Mouse (Mus musculus) CH12.LX (cell line): Measurements from ENCODE around the gene Dennd5a. TPM values are rescaled to one million over a fixed set of nuclear protein-coding genes. Genes with fewer than 3 reads are reported as not detected.

Source experiments
- DNase-seq: peaks from one replicate; pipeline ENCODE4 v3.0.0-alpha.2; 2013; ENCODE audit errors: extremely low read depth
- H3K27ac ChIP-seq: 2 replicates; pipeline ENCODE4 v1.5.1; 2012; ENCODE audit warnings: low read depth, mild to moderate bottlenecking, control low read depth, moderate library complexity; ENCODE audit not compliant: insufficient read depth
- H3K27me3 ChIP-seq: replicated peaks from 2 replicates; pipeline ENCODE3; 2012; ENCODE audit warnings: inconsistent platforms
- H3K36me3 ChIP-seq, 2 experiments: replicated peaks in 1 of 2; 2 replicates each; pipeline versions ENCODE3 to v1.6.1; 2012; ENCODE audit warnings: inconsistent platforms in 1 of 2, low read length in 1 of 2, mild to moderate bottlenecking in 1 of 2, mixed read lengths in 1 of 2, moderate library complexity in 1 of 2; ENCODE audit not compliant: control insufficient read depth in 1 of 2, insufficient read depth in 1 of 2
- H3K4me1 ChIP-seq, 2 experiments: 2 replicates each; pipeline ENCODE4 v1.6.1; 2012; ENCODE audit warnings: inconsistent platforms in 1 of 2, moderate library complexity in 1 of 2; ENCODE audit not compliant: insufficient read depth in 2 of 2, control insufficient read depth in 1 of 2
- H3K4me2 ChIP-seq: 2 replicates; pipeline ENCODE4 v1.6.1; 2012; ENCODE audit warnings: low read depth, mild to moderate bottlenecking, control low read depth; ENCODE audit not compliant: poor library complexity, insufficient read depth, severe bottlenecking
- H3K4me3 ChIP-seq, 3 experiments: fragments of 150-350 bp in 1 of 3; sonication (generic) in 1 of 3; replicated peaks in 1 of 3; 2 replicates each; pipeline versions ENCODE3 to v1.5.1; 2011 to 2012; ENCODE audit warnings: low read depth in 2 of 3, low read length in 2 of 3, mild to moderate bottlenecking in 2 of 3, moderate library complexity in 2 of 3, control low read depth in 1 of 3, improper control_type of control experiment in 1 of 3, inconsistent platforms in 1 of 3, mixed read lengths in 1 of 3; ENCODE audit not compliant: poor library complexity in 1 of 3
- H3K79me2 ChIP-seq: replicated peaks from 2 replicates; pipeline ENCODE4 v1.6.1; 2012; ENCODE audit warnings: mild to moderate bottlenecking, moderate library complexity; ENCODE audit not compliant: control insufficient read depth, poor library complexity, insufficient read depth, severe bottlenecking; ENCODE audit errors: extremely low read depth
- H3K9ac ChIP-seq: 2 replicates; pipeline ENCODE4 v1.6.1; 2012; ENCODE audit warnings: low read depth, mild to moderate bottlenecking, control low read depth, moderate library complexity; ENCODE audit not compliant: insufficient read depth
- H3K9me3 ChIP-seq: replicated peaks from 2 replicates; pipeline ENCODE3; 2012; ENCODE audit warnings: low read length, inconsistent platforms, mixed read lengths
- CTCF ChIP-seq, 2 experiments: IDR thresholded peaks in 1 of 2; conservative IDR thresholded peaks in 1 of 2; 2 replicates each; pipeline ENCODE4 v1.5.1; 2011 to 2012; ENCODE audit warnings: low read depth in 2 of 2, low read length in 2 of 2, improper control_type of control experiment in 1 of 2, inconsistent platforms in 1 of 2, mild to moderate bottlenecking in 1 of 2, moderate library complexity in 1 of 2
- E2F4 ChIP-seq: IDR thresholded peaks from 2 replicates; pipeline ENCODE4 v1.6.1; 2011; ENCODE audit warnings: low read depth, low read length, improper control_type of control experiment; ENCODE audit not compliant: insufficient replicate concordance
- EP300 ChIP-seq: IDR thresholded peaks from 2 replicates; pipeline ENCODE4 v1.6.1; 2011; ENCODE audit warnings: low read length, improper control_type of control experiment
- JUN ChIP-seq: IDR thresholded peaks from 2 replicates; pipeline ENCODE4 v1.6.1; 2011; ENCODE audit warnings: low read depth, mild to moderate bottlenecking, low read length, improper control_type of control experiment, moderate library complexity; ENCODE audit not compliant: insufficient read depth
- JUND ChIP-seq: conservative IDR thresholded peaks from 2 replicates; pipeline ENCODE4 v1.6.1; 2011; ENCODE audit warnings: low read depth, low read length, improper control_type of control experiment
- MAFK ChIP-seq: IDR thresholded peaks from 2 replicates; pipeline ENCODE4 v1.6.1; 2011; ENCODE audit warnings: low read length, improper control_type of control experiment; ENCODE audit not compliant: insufficient replicate concordance
- NELFE ChIP-seq: IDR thresholded peaks from 2 replicates; pipeline ENCODE4 v1.6.1; 2011; ENCODE audit warnings: low read depth, low read length, improper control_type of control experiment
- RCOR1 ChIP-seq: conservative IDR thresholded peaks from 2 replicates; pipeline ENCODE4 v1.6.1; 2012; ENCODE audit warnings: low read depth, mild to moderate bottlenecking, inconsistent platforms, low read length, improper control_type of control experiment
- USF1 ChIP-seq: IDR thresholded peaks from 2 replicates; pipeline ENCODE4 v1.6.1; 2014; ENCODE audit warnings: low read depth, mild to moderate bottlenecking, inconsistent platforms, low read length, improper control_type of control experiment
- USF2 ChIP-seq: conservative IDR thresholded peaks from 2 replicates; pipeline ENCODE4 v1.6.1; 2011; ENCODE audit warnings: low read depth, low read length, improper control_type of control experiment
- ZNF384 ChIP-seq: IDR thresholded peaks from 2 replicates; pipeline ENCODE4 v1.6.1; 2012; ENCODE audit warnings: low read depth, low read length, improper control_type of control experiment, inconsistent platforms
- dilution Hi-C: fragments of 300-500 bp; cut with MboI; formaldehyde crosslinking; loops from 2 replicates; pipeline ENCODE4 v1.14.3; 2020; ENCODE audit warnings: low sequenced_read_pairs; ENCODE audit not compliant: extremely low pct_unique_long_range_greater_than_20kb, extremely low pct_ligation_motif_present
- in situ Hi-C: fragments of 300-500 bp; cut with MboI; formaldehyde crosslinking; loops from 3 replicates; pipeline ENCODE4 v1.14.3; 2019; ENCODE audit warnings: low sequenced_read_pairs, low pct_ligation_motif_present, low pct_unique_long_range_greater_than_20kb, mixed read lengths
- polyA plus RNA-seq: library from polyadenylated mRNA; unstranded; fragments of >175 nt; gene quantifications from 2 replicates; pipeline ENCODE4 v1.2.1, GENCODE M21; 2012; ENCODE audit warnings: low read depth; ENCODE audit not compliant: insufficient read length
- total RNA-seq, 2 experiments: library from RNA; depleted of rRNA; stranded (reverse); fragments of 300-350 nt in 1 of 2; fragments of >200 nt in 1 of 2; gene quantifications; 2 replicates each; pipeline ENCODE4 v1.2.3; 2012 to 2014

Gene Dennd5a
- total and polyA plus RNA-seq, 3 experiments: 20.7 to 29.5 (median 24.6) TPM

GRCm38 (mm10) chr7:109969542-109969941 lies 9.3 kb upstream of the Dennd5a start (continued):
- TF ChIP-seq USF2: no peak
- TF ChIP-seq NELFE: no peak

- Histone ChIP-seq H3K9ac (no peak overlapping the region), H3K27ac (no peak overlapping the region), H3K36me3 (peaks cover 5 to 13% of the 10 kb centered on the region in 2 experiments), H3K4me3 (no peak overlapping the region), H3K27me3 (no peaks in the 10 kb centered on the region), H3K4me2 (no peak overlapping the region), H3K4me1 (peaks cover 2 to 17% of the 10 kb centered on the region in 2 experiments; a peak in 2 of 4 replicates), H3K9me3 (peaks cover 3% of the 10 kb centered on the region), H3K79me2 (no peaks in the 10 kb centered on the region)
- no peak for TF ChIP-seq EP300
- TF ChIP-seq USF1: no peak
- no peak for TF ChIP-seq JUND
- no peak for TF ChIP-seq RCOR1
- TF ChIP-seq E2F4: no peak
- TF ChIP-seq CTCF (conservative IDR thresholded peaks at IDR 0.05 in 1 of 2, IDR thresholded peaks at IDR 0.05 in 1 of 2; ENCODE audit: low read depth in 2 of 2, low read length in 2 of 2): peak in 1 of 2 experiments; percentile 31; a peak in 2 of 4 replicates
- no peak for TF ChIP-seq JUN
- TF ChIP-seq NELFE: no peak
- dilution Hi-C loops (no loop called here), in situ Hi-C loops (no loop called here)
- DNase-seq: no peak
Observed at GRCm38 (mm10) chr7:109968924-109969450, 8.7 kb upstream of the Dennd5a start.

- peaks cover 5 to 10% of the 10 kb centered on the region in 2 experiments for H3K36me3 ChIP-seq
- no peak overlapping the region for H3K4me3 ChIP-seq
- H3K9me3 ChIP-seq: peaks cover 12% of the 10 kb centered on the region
- in situ Hi-C loops: no loop called here
- H3K4me2 ChIP-seq: no peak overlapping the region
- H3K4me1 ChIP-seq: peaks cover 2 to 17% of the 10 kb centered on the region in 2 experiments; a peak in 2 of 4 replicates
- H3K27me3 ChIP-seq: peaks cover 5% of the 10 kb centered on the region
- H3K9ac ChIP-seq: no peak overlapping the region
- TF ChIP-seq MAFK (no peak), JUN (peak; percentile 32), ZNF384 (peak; percentile 43; the same call in 1 of the 2 replicates)
- H3K79me2 ChIP-seq: no peaks in the 10 kb centered on the region
- H3K27ac ChIP-seq: no peak overlapping the region
- dilution Hi-C loops: no loop called here
- peak; percentile 70 for DNase-seq
Observed at GRCm38 (mm10) chr7:109967805-109968579, 7.7 kb upstream of the Dennd5a start.
